Mouse (Mus musculus) ES-E14 (cell line): ENCODE measurements around the gene Tctex1d1. TPM values are rescaled to one million over a fixed set of nuclear protein-coding genes. Genes with fewer than 3 reads are reported as not detected.

Source experiments
- DNase-seq: peaks from one replicate; pipeline ENCODE4 v3.0.0-alpha.2; 2013; ENCODE audit warnings: low read depth, low spot score
- H3K27ac ChIP-seq: 2 replicates; pipeline ENCODE4 v1.5.1; 2012; ENCODE audit warnings: low read depth, mild to moderate bottlenecking, low read length, moderate library complexity, mixed read lengths; ENCODE audit not compliant: poor library complexity, insufficient read depth, severe bottlenecking
- H3K36me3 ChIP-seq: 2 replicates; pipeline ENCODE4 v1.6.1; 2012; ENCODE audit warnings: mild to moderate bottlenecking, low read length, moderate library complexity, mixed read lengths; ENCODE audit not compliant: control insufficient read depth, poor library complexity, insufficient read depth, severe bottlenecking
- H3K4me1 ChIP-seq, 2 experiments: fragments of 150-350 bp in 1 of 2; sonication (generic) in 1 of 2; 2 replicates each; pipeline ENCODE4 v1.6.1; 2012; ENCODE audit warnings: low read length in 2 of 2, mild to moderate bottlenecking in 1 of 2, mixed read lengths in 1 of 2; ENCODE audit not compliant: control insufficient read depth in 2 of 2, insufficient read depth in 2 of 2, poor library complexity in 1 of 2
- H3K4me3 ChIP-seq, 2 experiments: fragments of 150-350 bp in 1 of 2; sonication (generic) in 1 of 2; 2 replicates each; pipeline ENCODE4 v1.5.1; 2012; ENCODE audit warnings: low read length in 2 of 2, low read depth in 1 of 2, mild to moderate bottlenecking in 1 of 2, mixed read lengths in 1 of 2; ENCODE audit not compliant: insufficient read depth in 1 of 2, poor library complexity in 1 of 2, severe bottlenecking in 1 of 2
- H3K9ac ChIP-seq: 2 replicates; pipeline ENCODE4 v1.6.1; 2012; ENCODE audit warnings: low read depth, mild to moderate bottlenecking, low read length, mixed read lengths; ENCODE audit not compliant: poor library complexity, insufficient read depth, severe bottlenecking
- H3K9me3 ChIP-seq: fragments of 150-350 bp; sonication (generic); 2 replicates; pipeline ENCODE4 v1.6.1; 2012; ENCODE audit warnings: low read depth, mild to moderate bottlenecking, low read length; ENCODE audit not compliant: control insufficient read depth, insufficient read depth
- CHD2 ChIP-seq: IDR thresholded peaks from 2 replicates; pipeline ENCODE4 v1.6.1; 2014; ENCODE audit warnings: mild to moderate bottlenecking, low read depth, low read length, inconsistent platforms
- HCFC1 ChIP-seq: IDR thresholded peaks from 2 replicates; pipeline ENCODE4 v1.6.1; 2012; ENCODE audit warnings: low read length, inconsistent platforms, borderline replicate concordance; ENCODE audit not compliant: insufficient read depth
- MAFK ChIP-seq: IDR thresholded peaks from 2 replicates; pipeline ENCODE4 v1.6.1; 2014; ENCODE audit warnings: mild to moderate bottlenecking, low read depth, low read length, inconsistent platforms; ENCODE audit not compliant: insufficient read depth
- ZC3H11A ChIP-seq: IDR thresholded peaks from 2 replicates; pipeline ENCODE4 v1.6.1; 2012; ENCODE audit warnings: low read depth, mild to moderate bottlenecking, inconsistent platforms, low read length, borderline replicate concordance
- ZNF384 ChIP-seq: IDR thresholded peaks from 2 replicates; pipeline ENCODE4 v1.6.1; 2012; ENCODE audit warnings: low read depth, low read length, inconsistent platforms
- in situ Hi-C, 2 experiments: fragments of 600-800 bp; cut with MboI; formaldehyde crosslinking; loops; one replicate each; pipeline ENCODE4 v1.15.1; 2025; ENCODE audit warnings: low sequenced_read_pairs in 2 of 2, inconsistent platforms in 1 of 2; ENCODE audit not compliant: unreplicated experiment in 2 of 2
- total RNA-seq: library from RNA; depleted of rRNA; stranded (reverse); fragments of 300-350 nt; gene quantifications from 2 replicates; pipeline ENCODE4 v1.2.3, GENCODE M21; 2012

The Tctex1d1 gene
- total RNA-seq, 1 experiment: not detected

- H3K4me1 ChIP-seq: no peaks in the 10 kb centered on the region
- DNase-seq: no peak
- TF ChIP-seq CHD2: no peak
- no peak for TF ChIP-seq ZC3H11A
- no peak for TF ChIP-seq HCFC1
- TF ChIP-seq MAFK: no peak
- TF ChIP-seq ZNF384: no peak
- no peaks in the 10 kb centered on the region for H3K36me3 ChIP-seq
- in situ Hi-C loops: no loop called here
- H3K9me3 ChIP-seq: no peaks in the 10 kb centered on the region
- no peak overlapping the region for H3K9ac ChIP-seq
- H3K27ac ChIP-seq: no peak overlapping the region
- H3K4me3 ChIP-seq: no peak overlapping the region
Observed at GRCm38 (mm10) chr4:103004681-103005080, 26.3 kb downstream of the Tctex1d1 start.

DNA sequence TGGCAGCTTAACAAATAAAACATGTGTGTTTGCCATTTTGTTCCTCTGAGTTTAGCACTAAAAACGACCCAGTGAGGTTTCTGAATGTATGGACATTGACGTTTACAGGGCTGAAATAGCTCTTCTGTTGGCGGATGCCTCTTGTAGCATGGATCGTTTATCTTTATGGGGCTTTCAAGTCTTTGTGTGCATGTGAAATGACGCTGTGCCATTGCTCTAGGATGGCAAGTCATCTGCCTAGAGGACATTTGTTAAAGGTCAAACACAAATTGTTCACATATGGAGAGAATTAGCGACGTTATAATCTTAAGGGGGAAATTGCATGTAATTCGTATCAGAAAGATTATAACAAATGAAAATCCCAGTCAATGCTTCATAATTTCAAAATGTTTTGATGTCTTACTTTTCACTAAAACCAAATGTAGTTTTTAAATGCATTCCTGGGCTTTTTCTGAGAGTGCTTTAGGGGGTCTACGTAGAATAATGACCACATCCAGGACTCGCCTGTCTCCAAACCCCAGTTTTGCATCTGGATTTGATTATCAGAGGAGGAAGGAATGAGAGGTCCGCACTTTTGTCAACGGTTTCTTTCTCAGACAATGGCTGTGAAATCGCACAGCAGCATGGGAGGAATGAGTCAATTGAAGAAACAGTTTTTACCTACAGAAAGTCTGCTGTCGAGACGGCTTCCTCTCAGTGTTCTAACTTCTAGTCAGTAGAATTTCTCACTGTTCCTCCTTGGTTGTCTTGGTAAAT is 27.0 kb downstream of the Tctex1d1 start:
- no peak overlapping the region for H3K4me3 ChIP-seq
- H3K9me3 ChIP-seq: no peaks in the 10 kb centered on the region
- in situ Hi-C loops: no loop called here
- no peak for TF ChIP-seq CHD2
- H3K9ac ChIP-seq: no peak overlapping the region
- no peak overlapping the region for H3K27ac ChIP-seq
- DNase-seq: no peak
- H3K36me3 ChIP-seq: no peaks in the 10 kb centered on the region
- H3K4me1 ChIP-seq: no peaks in the 10 kb centered on the region

DNA sequence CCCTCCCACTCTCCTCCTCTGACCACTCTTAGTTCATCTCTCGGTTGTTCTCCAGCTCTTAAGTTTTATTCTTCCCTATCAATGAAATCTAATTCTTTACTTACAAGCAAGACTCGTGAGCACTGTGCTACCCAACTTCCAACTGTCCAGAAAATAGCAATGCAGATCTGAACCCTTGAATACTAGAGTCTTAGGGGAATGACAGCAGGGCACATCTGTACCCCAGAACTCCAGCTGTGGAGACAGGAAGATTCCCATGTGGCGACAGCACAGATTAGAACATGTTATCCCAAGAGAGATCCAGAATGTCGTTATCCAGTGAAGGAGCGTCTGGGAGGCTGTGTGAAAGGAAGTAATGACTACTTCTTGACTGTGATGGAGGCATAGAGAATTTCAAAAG is 27.9 kb downstream of the Tctex1d1 start:
- in situ Hi-C loops: no loop called here
- H3K9ac ChIP-seq: no peak overlapping the region

GRCm38 (mm10) chr4:103006943-103007418 is 28.6 kb downstream of the Tctex1d1 start:
- in situ Hi-C loops: no loop called here
- no peaks in the 10 kb centered on the region for H3K36me3 ChIP-seq
- H3K4me1 ChIP-seq: no peaks in the 10 kb centered on the region
- H3K27ac ChIP-seq: no peak overlapping the region
- H3K9ac ChIP-seq: no peak overlapping the region
- DNase-seq: no peak
- H3K4me3 ChIP-seq: no peak overlapping the region
- no peaks in the 10 kb centered on the region for H3K9me3 ChIP-seq
- no peak for TF ChIP-seq CHD2
- no peak for TF ChIP-seq ZNF384
- TF ChIP-seq ZC3H11A: no peak
- no peak for TF ChIP-seq HCFC1
- TF ChIP-seq MAFK: no peak

More for the DNA sequence above, 27.9 kb downstream of the Tctex1d1 start:
- no peaks in the 10 kb centered on the region for H3K9me3 ChIP-seq
- H3K36me3 ChIP-seq: no peaks in the 10 kb centered on the region
- no peak for TF ChIP-seq CHD2
- no peak for TF ChIP-seq ZC3H11A
- TF ChIP-seq MAFK: no peak
- TF ChIP-seq HCFC1: no peak
- no peak for TF ChIP-seq ZNF384
- no peak overlapping the region for H3K4me3 ChIP-seq
- no peak for DNase-seq
- no peaks in the 10 kb centered on the region for H3K4me1 ChIP-seq
- H3K27ac ChIP-seq: no peak overlapping the region

GRCm38 (mm10) chr4:103010734-103011133 is 32.3 kb downstream of the Tctex1d1 start:
- Histone ChIP-seq H3K9ac (no peak overlapping the region), H3K4me3 (no peak overlapping the region), H3K36me3 (no peaks in the 10 kb centered on the region), H3K9me3 (no peaks in the 10 kb centered on the region), H3K27ac (no peak overlapping the region), H3K4me1 (peaks cover 0 to 2% of the 10 kb centered on the region in 2 experiments; a peak in 1 of 4 replicates)
- TF ChIP-seq ZNF384 (no peak), HCFC1 (no peak)
- in situ Hi-C loops: no loop called here
- DNase-seq: no peak
